Mouse (Mus musculus): ENCODE data around the gene Tcf23. TPM values are rescaled to one million over a fixed set of nuclear protein-coding genes. Genes with fewer than 3 reads are reported as not detected.

Tcf23 gene
- not detected in 2 replicates for polyA plus RNA-seq (2016; fragmentation: Nextera tagmentation; extraction: Ambion mirVana)

GRCm38 (mm10) chr5:30968416-30968815 lies at the start of gene Tcf23:
Gene Tcf23 (plus strand): TSS chr5:30968662.
- 82% methylated on average over 8 of the region's 8 CpGs for WGBS
- Histone ChIP-seq H3K27ac (no peak within 1 kb of the TSS), H3K36me3 (no peaks in the 10 kb centered on the region), H3K4me3 (no peak within 1 kb of the TSS), H3K27me3 (ENCODE audit: insufficient read depth, poor library complexity, severe bottlenecking) (peaks cover 24% of the 10 kb centered on the region; the same call in 1 of the 2 replicates), H3K4me1 (replicated peaks) (no peaks in the 10 kb centered on the region), H3K9me3 (0 out of 2 replicates have a peak, but pooled peaks cover 2% of the 10 kb centered on the region)
- DNase-seq (ENCODE audit: low spot score), result no peak

DNA sequence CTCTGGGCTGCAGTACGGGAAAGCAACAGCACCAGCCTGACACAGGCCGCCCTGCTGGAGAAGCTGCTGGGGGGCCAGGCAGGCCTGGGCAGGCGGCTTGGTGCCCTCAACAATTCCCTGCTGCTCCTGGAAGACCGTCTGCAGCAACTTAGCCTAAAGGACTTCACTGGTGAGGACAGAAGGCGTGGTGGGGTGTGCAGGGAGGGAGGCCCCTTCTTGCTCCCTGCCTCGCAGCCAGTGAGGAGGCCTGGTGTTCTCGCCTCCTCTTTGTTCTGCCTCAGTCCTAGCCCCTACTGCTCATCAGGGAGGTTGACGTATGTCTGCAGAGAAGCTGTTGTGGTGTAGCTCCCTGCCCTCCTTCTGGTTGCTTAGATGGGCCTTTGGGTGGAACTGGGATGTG lies 49.8 kb upstream of the Tcf23 start:
- Histone ChIP-seq H3K36me3 (peaks cover 36% of the 10 kb centered on the region), H3K9me3 (no peaks in the 10 kb centered on the region), H3K27me3 (ENCODE audit: insufficient read depth, poor library complexity, severe bottlenecking) (peaks cover 12% of the 10 kb centered on the region), H3K27ac (peak overlapping the region; percentile 13; the same call in 1 of the 2 replicates), H3K4me3 (0 out of 2 replicates have a peak overlapping the region, but pooled peaks have one; percentile 3), H3K4me1 (replicated peaks) (peaks cover 70% of the 10 kb centered on the region)
- WGBS, result 80% methylated on average over 8 of the region's 8 CpGs
- no peak for DNase-seq (ENCODE audit: low spot score)

- peak overlapping the region; percentile 46; the same call in 1 of the 2 replicates for H3K27ac ChIP-seq
- H3K27me3 ChIP-seq (ENCODE audit: insufficient read depth, poor library complexity, severe bottlenecking), result peaks cover 12% of the 10 kb centered on the region
- peak overlapping the region; percentile 57; the same call in 1 of the 2 replicates for H3K4me3 ChIP-seq
- no peak for DNase-seq (ENCODE audit: low spot score)
- H3K9me3 ChIP-seq, result no peaks in the 10 kb centered on the region
- H3K4me1 ChIP-seq (replicated peaks), result peaks cover 56% of the 10 kb centered on the region
- H3K36me3 ChIP-seq, result peaks cover 36% of the 10 kb centered on the region
- 75% methylated on average over 11 of the region's 11 CpGs for WGBS
Observed at GRCm38 (mm10) chr5:30919831-30920614, 48.4 kb upstream of the Tcf23 start.

GRCm38 (mm10) chr5:30920621-30921020 lies 47.8 kb upstream of the Tcf23 start:
- peaks cover 36% of the 10 kb centered on the region for H3K36me3 ChIP-seq
- H3K9me3 ChIP-seq, result no peaks in the 10 kb centered on the region
- DNase-seq (ENCODE audit: low spot score), result no peak
- peak overlapping the region; percentile 57 for H3K4me3 ChIP-seq
- WGBS, result 61% methylated on average over 19 of the region's 19 CpGs
- peak overlapping the region; percentile 46; the same call in 1 of the 2 replicates for H3K27ac ChIP-seq
- peaks cover 12% of the 10 kb centered on the region for H3K27me3 ChIP-seq (ENCODE audit: insufficient read depth, poor library complexity, severe bottlenecking)
- H3K4me1 ChIP-seq (replicated peaks), result peaks cover 50% of the 10 kb centered on the region

DNA sequence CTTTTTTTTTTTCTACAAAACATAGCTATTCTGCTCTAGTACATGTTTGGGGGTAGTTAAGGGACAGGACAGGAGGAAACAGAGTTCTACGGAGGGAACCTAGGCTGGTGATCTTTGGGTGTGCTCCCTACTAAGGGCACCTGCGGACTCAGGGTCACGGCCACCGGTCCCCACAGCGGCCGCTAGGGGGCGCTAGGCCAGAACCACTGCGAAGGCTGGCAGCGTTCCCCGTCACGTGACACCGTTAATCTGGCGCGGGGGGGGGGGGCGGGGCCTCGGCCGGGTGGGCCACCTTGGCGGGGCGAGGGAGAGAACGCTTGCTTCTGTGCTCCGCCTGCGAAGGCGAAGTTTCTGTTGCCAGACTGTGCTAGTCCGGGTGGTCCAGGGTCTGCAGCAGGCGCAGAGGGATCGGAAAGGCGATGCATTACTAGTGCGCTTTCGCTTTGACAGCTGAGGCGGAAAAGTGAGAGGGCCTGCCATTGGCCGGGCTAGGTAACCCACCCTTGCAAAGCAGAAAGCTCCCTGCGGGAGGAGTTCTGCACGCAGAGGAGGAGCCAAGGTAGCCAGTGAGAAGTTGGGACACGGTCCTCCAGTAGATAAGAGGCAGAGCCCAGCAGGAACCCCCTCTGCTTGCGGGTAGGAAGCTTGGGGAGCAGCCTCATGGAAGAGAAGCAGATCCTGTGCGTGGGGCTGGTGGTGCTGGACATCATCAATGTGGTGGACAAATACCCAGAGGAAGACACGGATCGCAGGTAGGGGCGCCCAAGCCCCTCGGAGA lies 47.0 kb upstream of the Tcf23 start, which contains the start of gene Khk:
TSS of gene Khk (plus strand) at position 176 of the 778 bp plus-strand sequence.
- peaks cover 43% of the 10 kb centered on the region for H3K4me1 ChIP-seq (replicated peaks)
- no peaks in the 10 kb centered on the region for H3K9me3 ChIP-seq
- peak; percentile 95 for DNase-seq (ENCODE audit: low spot score)
- H3K27ac ChIP-seq, result peak within 1 kb of the TSS; percentile 85
- WGBS, result 1% methylated on average over 39 of the region's 40 CpGs
- H3K36me3 ChIP-seq, result peaks cover 36% of the 10 kb centered on the region
- H3K27me3 ChIP-seq (ENCODE audit: insufficient read depth, poor library complexity, severe bottlenecking), result peaks cover 12% of the 10 kb centered on the region
- H3K4me3 ChIP-seq, result peak within 1 kb of the TSS; percentile 57

DNA sequence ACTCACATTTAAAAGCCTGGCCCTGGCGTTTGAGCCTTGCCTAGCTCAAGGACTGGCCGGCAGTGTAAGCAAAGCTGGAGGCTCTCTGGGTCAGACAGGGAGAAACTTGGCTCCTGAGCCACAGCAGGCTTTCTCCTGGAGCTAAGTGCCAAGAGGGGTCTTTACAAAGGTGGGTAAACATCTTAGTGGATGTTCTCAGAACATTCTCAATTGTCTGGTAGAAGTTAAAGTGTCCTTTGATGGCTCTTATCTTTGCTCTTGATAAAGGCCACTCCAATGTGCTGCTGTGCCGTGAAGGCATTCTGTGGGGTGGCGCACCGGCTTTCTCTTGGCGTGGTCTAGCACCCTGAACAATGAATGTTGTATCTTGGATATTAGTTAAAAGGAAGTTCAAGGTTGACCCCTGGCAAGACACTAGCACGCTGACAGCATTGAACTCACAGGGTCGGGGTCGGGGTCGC lies 45.9 kb upstream of the Tcf23 start:
- peak overlapping the region; percentile 57 for H3K4me3 ChIP-seq
- 71% methylated on average over 10 of the region's 10 CpGs for WGBS

DNA sequence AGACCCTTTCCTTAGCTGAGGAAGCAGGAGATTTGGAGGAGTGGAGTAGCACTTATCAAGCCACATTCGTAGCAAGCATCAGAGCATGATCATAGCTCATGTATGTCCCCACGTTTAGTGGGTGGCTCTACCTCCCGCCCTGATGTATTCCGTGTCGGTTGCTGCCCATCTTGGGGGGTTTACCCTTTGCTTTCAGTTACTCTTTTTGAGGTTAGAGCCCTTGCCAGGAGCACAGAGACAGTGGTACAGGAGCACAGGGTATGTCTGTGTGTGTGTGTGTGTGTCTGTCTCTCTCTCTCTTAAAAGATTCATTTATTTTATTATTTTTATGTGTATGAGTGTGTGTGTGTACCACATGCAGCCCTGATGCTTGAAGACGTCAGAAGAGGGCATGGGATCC lies 45.3 kb upstream of the Tcf23 start:
- Histone ChIP-seq H3K27me3 (ENCODE audit: insufficient read depth, poor library complexity, severe bottlenecking) (peaks cover 12% of the 10 kb centered on the region), H3K27ac (no peak overlapping the region), H3K4me1 (replicated peaks) (peaks cover 39% of the 10 kb centered on the region), H3K36me3 (peaks cover 23% of the 10 kb centered on the region), H3K4me3 (no peak overlapping the region), H3K9me3 (no peaks in the 10 kb centered on the region)
- WGBS, result 87% methylated on average over 6 of the region's 6 CpGs
- DNase-seq (ENCODE audit: low spot score), result no peak

More for the DNA sequence above, 45.9 kb upstream of the Tcf23 start:
- Histone ChIP-seq H3K4me1 (replicated peaks) (peaks cover 36% of the 10 kb centered on the region), H3K27ac (0 out of 2 replicates have a peak overlapping the region, but pooled peaks have one; percentile 40), H3K36me3 (peaks cover 28% of the 10 kb centered on the region), H3K27me3 (ENCODE audit: insufficient read depth, poor library complexity, severe bottlenecking) (peaks cover 12% of the 10 kb centered on the region), H3K9me3 (no peaks in the 10 kb centered on the region)
- no peak for DNase-seq (ENCODE audit: low spot score)

GRCm38 (mm10) chr5:30924614-30925013 lies 43.8 kb upstream of the Tcf23 start:
- WGBS, result 83% methylated on average over 8 of the region's 8 CpGs
- peaks cover 8% of the 10 kb centered on the region for H3K36me3 ChIP-seq
- no peak for DNase-seq (ENCODE audit: low spot score)
- H3K27me3 ChIP-seq (ENCODE audit: insufficient read depth, poor library complexity, severe bottlenecking), result peaks cover 12% of the 10 kb centered on the region
- H3K4me1 ChIP-seq (replicated peaks), result peaks cover 34% of the 10 kb centered on the region
- H3K27ac ChIP-seq, result no peak overlapping the region
- no peak overlapping the region for H3K4me3 ChIP-seq
- H3K9me3 ChIP-seq, result no peaks in the 10 kb centered on the region

DNA sequence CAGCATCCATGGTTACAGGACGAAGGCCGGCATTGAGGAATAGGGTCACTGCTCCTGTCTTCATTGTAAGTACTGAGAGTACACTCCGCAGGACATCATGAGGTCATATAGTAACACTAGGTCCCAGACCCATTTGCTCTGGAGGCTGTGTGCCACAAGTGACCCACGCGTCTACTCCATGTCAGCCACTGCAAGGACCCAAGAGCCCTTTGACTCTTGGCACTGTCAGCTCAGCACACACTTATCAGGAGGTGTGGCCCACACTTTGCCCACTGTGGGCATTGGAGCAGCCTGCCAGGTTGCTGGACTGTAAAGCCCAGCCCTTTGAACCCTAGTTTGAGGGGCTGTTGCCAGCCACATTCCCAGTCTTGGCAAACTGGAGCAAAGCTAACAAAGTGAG lies 43.2 kb upstream of the Tcf23 start:
- Histone ChIP-seq H3K4me3 (no peak overlapping the region), H3K27ac (no peak overlapping the region), H3K36me3 (0 out of 2 replicates have a peak, but pooled peaks cover 4% of the 10 kb centered on the region), H3K4me1 (replicated peaks) (peaks cover 32% of the 10 kb centered on the region), H3K9me3 (no peaks in the 10 kb centered on the region), H3K27me3 (ENCODE audit: insufficient read depth, poor library complexity, severe bottlenecking) (peaks cover 12% of the 10 kb centered on the region)
- DNase-seq (ENCODE audit: low spot score), result no peak
- WGBS, result 92% methylated on average over 5 of the region's 5 CpGs

- Histone ChIP-seq H3K4me3 (no peak overlapping the region), H3K9me3 (no peaks in the 10 kb centered on the region), H3K27ac (no peak overlapping the region), H3K36me3 (no peaks in the 10 kb centered on the region), H3K4me1 (replicated peaks) (peaks cover 23% of the 10 kb centered on the region), H3K27me3 (ENCODE audit: insufficient read depth, poor library complexity, severe bottlenecking) (peaks cover 12% of the 10 kb centered on the region)
- 83% methylated on average over 2 of the region's 2 CpGs for WGBS
- DNase-seq (ENCODE audit: low spot score), result no peak
Observed at GRCm38 (mm10) chr5:30926073-30926472, 42.4 kb upstream of the Tcf23 start.

DNA sequence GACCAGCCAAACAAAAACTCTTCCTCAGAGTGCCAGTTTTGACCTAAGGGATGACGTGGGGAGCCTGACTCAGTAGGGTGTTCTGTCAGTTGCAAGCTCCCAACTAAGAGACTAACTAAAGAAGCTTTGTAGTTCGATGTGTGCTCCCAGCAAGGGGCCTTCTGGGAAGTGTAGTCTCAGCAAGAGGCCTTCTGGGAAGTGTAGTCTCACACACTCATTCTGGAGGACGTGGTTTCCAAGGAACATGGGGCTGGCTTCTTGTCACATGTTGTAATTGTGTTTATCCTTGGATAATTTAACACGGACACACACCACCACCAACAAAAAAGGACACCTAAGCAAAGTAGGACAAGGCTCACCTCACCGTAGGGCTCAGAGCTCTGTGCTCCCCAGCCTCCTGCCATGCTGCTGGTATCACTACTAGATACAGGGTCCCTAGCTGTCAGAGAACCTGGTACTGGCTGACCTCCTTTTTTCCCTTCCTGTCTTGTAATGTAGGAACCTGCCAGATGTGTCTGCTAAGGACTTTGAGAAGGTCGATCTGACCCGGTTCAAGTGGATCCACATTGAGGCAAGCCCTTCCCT lies 40.4 kb upstream of the Tcf23 start:
- Histone ChIP-seq H3K36me3 (no peaks in the 10 kb centered on the region), H3K4me3 (peak overlapping the region; percentile 30; the same call in 1 of the 2 replicates), H3K4me1 (replicated peaks) (peaks cover 5% of the 10 kb centered on the region; the same call in 1 of the 2 replicates), H3K27ac (0 out of 2 replicates have a peak overlapping the region, but pooled peaks have one; percentile 36), H3K27me3 (ENCODE audit: insufficient read depth, poor library complexity, severe bottlenecking) (peaks cover 6% of the 10 kb centered on the region; the same call in 1 of the 2 replicates), H3K9me3 (no peaks in the 10 kb centered on the region)
- DNase-seq (ENCODE audit: low spot score), result no peak
- 42% methylated on average over 7 of the region's 7 CpGs for WGBS

DNA sequence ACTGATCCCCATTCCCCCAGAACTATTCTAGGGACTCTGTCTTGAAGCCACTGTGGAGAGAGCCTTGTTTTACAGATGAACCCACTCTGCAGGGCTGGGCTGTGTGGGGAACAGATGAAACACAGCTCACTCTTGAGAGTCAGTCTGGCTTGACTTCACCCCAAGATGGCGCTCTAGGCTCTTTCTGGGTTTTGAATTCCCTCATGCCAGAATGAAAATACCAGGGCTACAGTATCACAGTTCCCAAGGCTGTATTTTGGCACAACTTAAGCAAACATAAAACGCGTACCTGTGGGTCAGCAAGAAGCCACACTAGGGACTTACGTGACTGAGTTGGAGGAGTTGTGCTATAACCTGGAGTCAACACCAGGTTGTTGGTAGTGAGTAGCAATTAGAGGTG lies 38.3 kb upstream of the Tcf23 start:
- DNase-seq (ENCODE audit: low spot score), result peak; percentile 52

More for the DNA sequence above, 38.3 kb upstream of the Tcf23 start:
- no peaks in the 10 kb centered on the region for H3K9me3 ChIP-seq
- H3K27ac ChIP-seq, result no peak overlapping the region
- H3K36me3 ChIP-seq, result no peaks in the 10 kb centered on the region
- 0 out of 2 replicates have a peak, but pooled peaks cover 3% of the 10 kb centered on the region for H3K4me1 ChIP-seq (replicated peaks)
- no peaks in the 10 kb centered on the region for H3K27me3 ChIP-seq (ENCODE audit: insufficient read depth, poor library complexity, severe bottlenecking)
- WGBS, result 50% methylated on average over 4 of the region's 4 CpGs
- H3K4me3 ChIP-seq, result no peak overlapping the region

Data from hindbrain, embryonic 10.5 days (tissue).